Mouse (Mus musculus) intestine, embryonic 15.5 days (tissue): ENCODE results near the gene Akap5. TPM values are rescaled to one million over a fixed set of nuclear protein-coding genes. Genes with fewer than 3 reads are reported as not detected.
A peak's percentile ranks its signal among the peaks of the same experiment; 100 is the strongest.

Experiments
- ATAC-seq: fragments of 200-750 bp; cut with Nextera tagmentation; 2 replicates; pipeline ENCODE4 v1.8.0; 2017; ENCODE audit warnings: moderate TSS enrichment, moderate library complexity
- H3K27ac ChIP-seq: fragments of 300-500 bp; sonication (generic); 2 replicates; pipeline ENCODE4 v1.5.1; 2015; ENCODE audit warnings: mild to moderate bottlenecking, inconsistent platforms
- H3K27me3 ChIP-seq: fragments of 300-500 bp; sonication (generic); replicated peaks from 2 replicates; pipeline ENCODE4 v1.6.1; 2015; ENCODE audit warnings: inconsistent platforms
- H3K36me3 ChIP-seq: fragments of 300-500 bp; sonication (generic); 2 replicates; pipeline ENCODE4 v1.6.1; 2015; ENCODE audit warnings: inconsistent platforms
- H3K4me1 ChIP-seq: fragments of 300-500 bp; sonication (generic); replicated peaks from 2 replicates; pipeline ENCODE4 v1.6.1; 2015; ENCODE audit warnings: inconsistent platforms
- H3K4me2 ChIP-seq: fragments of 300-500 bp; sonication (generic); replicated peaks from 2 replicates; pipeline ENCODE4 v1.6.1; 2015; ENCODE audit warnings: mild to moderate bottlenecking, inconsistent platforms
- H3K4me3 ChIP-seq: fragments of 300-500 bp; sonication (generic); replicated peaks from 2 replicates; pipeline ENCODE4 v1.5.1; 2015; ENCODE audit warnings: inconsistent platforms
- H3K9ac ChIP-seq: fragments of 300-500 bp; sonication (generic); 2 replicates; pipeline ENCODE4 v1.6.1; 2015; ENCODE audit warnings: inconsistent platforms
- H3K9me3 ChIP-seq: fragments of 300-500 bp; sonication (generic); 2 replicates; pipeline ENCODE4 v1.6.1; 2016; ENCODE audit warnings: inconsistent platforms
- WGBS: fragments of 180-500 bp; shearing (Covaris S2); methylation state at CpG from one replicate; pipeline ENCODE4 v1.1.7; 2015; 5-methylcytosine and 5-hydroxymethylcytosine counted together
- polyA plus RNA-seq: library from polyadenylated mRNA; unstranded; fragments of >200 nt; fragmentation: Nextera tagmentation; extraction: Ambion mirVana; gene quantifications from 2 replicates; pipeline ENCODE4 v1.2.1, GENCODE M21; 2015

The Akap5 gene
- polyA plus RNA-seq, result 2.7 and 3.3 TPM in 2 replicates

- Histone ChIP-seq H3K9ac (peak within 1 kb of the TSS; percentile 56), H3K4me3 (peak within 1 kb of the TSS; percentile 59), H3K27me3 (no peaks in the 10 kb centered on the region), H3K27ac (no peak within 1 kb of the TSS), H3K4me1 (0 out of 2 replicates have a peak, but pooled peaks cover 3% of the 10 kb centered on the region), H3K9me3 (no peaks in the 10 kb centered on the region), H3K36me3 (0 out of 2 replicates have a peak, but pooled peaks cover 4% of the 10 kb centered on the region), H3K4me2 (peak within 1 kb of the TSS; percentile 98)
- peak; percentile 96 for ATAC-seq
- WGBS, result under 1% methylated on average over 53 of the region's 53 CpGs
Measured at GRCm38 (mm10) chr12:76324679-76325431, at the start of gene Akap5. Gene Akap5 (plus strand): TSS chr12:76324891.

- Histone ChIP-seq H3K9me3 (no peaks in the 10 kb centered on the region), H3K4me3 (no peak overlapping the region), H3K4me1 (0 out of 2 replicates have a peak, but pooled peaks cover 3% of the 10 kb centered on the region), H3K27ac (no peak overlapping the region), H3K9ac (no peak overlapping the region), H3K27me3 (no peaks in the 10 kb centered on the region), H3K36me3 (peaks cover 15% of the 10 kb centered on the region; the same call in 1 of the 2 replicates), H3K4me2 (no peak overlapping the region)
- ATAC-seq, result no peak
- 66% methylated on average over 6 of the region's 6 CpGs for WGBS
Measured at GRCm38 (mm10) chr12:76278209-76278608, 46.5 kb upstream of the Akap5 start.

GRCm38 (mm10) chr12:76280556-76280955, 44.1 kb upstream of the Akap5 start:
- Histone ChIP-seq H3K4me2 (no peak overlapping the region), H3K4me3 (no peak overlapping the region), H3K9me3 (no peaks in the 10 kb centered on the region), H3K4me1 (0 out of 2 replicates have a peak, but pooled peaks cover 3% of the 10 kb centered on the region), H3K27me3 (no peaks in the 10 kb centered on the region), H3K36me3 (peaks cover 23% of the 10 kb centered on the region; the same call in 1 of the 2 replicates), H3K9ac (no peak overlapping the region), H3K27ac (no peak overlapping the region)
- 85% methylated on average over 9 of the region's 9 CpGs for WGBS
- ATAC-seq, result no peak

DNA sequence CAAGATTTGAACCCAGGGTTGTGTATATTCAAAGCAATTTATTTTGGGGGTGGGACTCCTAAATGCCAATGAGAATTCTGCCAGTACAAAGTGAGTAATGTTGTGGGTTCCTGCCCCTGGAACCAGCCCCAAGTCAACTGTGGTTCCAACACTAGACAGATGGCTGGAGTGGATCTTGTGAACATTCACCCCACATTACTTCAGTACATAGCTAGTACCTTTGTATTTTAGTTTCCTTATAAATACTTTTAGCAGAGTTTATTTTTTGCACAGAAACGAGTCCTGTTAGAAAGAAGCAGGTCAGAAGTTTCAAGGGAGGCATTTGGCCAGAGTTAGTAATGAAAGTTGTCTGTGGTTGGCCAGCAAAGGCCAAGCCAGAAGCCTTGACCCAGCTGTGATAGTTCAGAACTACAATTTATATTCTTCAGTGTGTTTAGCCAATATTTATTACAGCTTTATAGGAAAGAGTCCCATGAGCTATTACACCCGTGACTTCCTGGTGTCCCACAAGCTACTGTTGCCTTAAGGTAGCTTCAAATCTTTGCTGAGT, 43.5 kb upstream of the Akap5 start:
- Histone ChIP-seq H3K9me3 (no peaks in the 10 kb centered on the region), H3K4me1 (0 out of 2 replicates have a peak, but pooled peaks cover 3% of the 10 kb centered on the region), H3K36me3 (peaks cover 23% of the 10 kb centered on the region; the same call in 1 of the 2 replicates), H3K27ac (no peak overlapping the region), H3K27me3 (no peaks in the 10 kb centered on the region), H3K9ac (no peak overlapping the region), H3K4me2 (no peak overlapping the region), H3K4me3 (no peak overlapping the region)
- 83% methylated on average over 2 of the region's 2 CpGs for WGBS
- no peak for ATAC-seq

GRCm38 (mm10) chr12:76282132-76282531, 42.6 kb upstream of the Akap5 start:
- H3K9me3 ChIP-seq, result no peaks in the 10 kb centered on the region
- peak; percentile 41; the same call in 1 of the 2 replicates for ATAC-seq
- peaks cover 23% of the 10 kb centered on the region; the same call in 1 of the 2 replicates for H3K36me3 ChIP-seq
- no peak overlapping the region for H3K4me2 ChIP-seq
- 43% methylated on average over 4 of the region's 4 CpGs for WGBS
- no peak overlapping the region for H3K9ac ChIP-seq
- H3K4me1 ChIP-seq, result 0 out of 2 replicates have a peak, but pooled peaks cover 3% of the 10 kb centered on the region
- H3K27me3 ChIP-seq, result no peaks in the 10 kb centered on the region
- H3K27ac ChIP-seq, result 0 out of 2 replicates have a peak overlapping the region, but pooled peaks have one; percentile 5
- no peak overlapping the region for H3K4me3 ChIP-seq

DNA sequence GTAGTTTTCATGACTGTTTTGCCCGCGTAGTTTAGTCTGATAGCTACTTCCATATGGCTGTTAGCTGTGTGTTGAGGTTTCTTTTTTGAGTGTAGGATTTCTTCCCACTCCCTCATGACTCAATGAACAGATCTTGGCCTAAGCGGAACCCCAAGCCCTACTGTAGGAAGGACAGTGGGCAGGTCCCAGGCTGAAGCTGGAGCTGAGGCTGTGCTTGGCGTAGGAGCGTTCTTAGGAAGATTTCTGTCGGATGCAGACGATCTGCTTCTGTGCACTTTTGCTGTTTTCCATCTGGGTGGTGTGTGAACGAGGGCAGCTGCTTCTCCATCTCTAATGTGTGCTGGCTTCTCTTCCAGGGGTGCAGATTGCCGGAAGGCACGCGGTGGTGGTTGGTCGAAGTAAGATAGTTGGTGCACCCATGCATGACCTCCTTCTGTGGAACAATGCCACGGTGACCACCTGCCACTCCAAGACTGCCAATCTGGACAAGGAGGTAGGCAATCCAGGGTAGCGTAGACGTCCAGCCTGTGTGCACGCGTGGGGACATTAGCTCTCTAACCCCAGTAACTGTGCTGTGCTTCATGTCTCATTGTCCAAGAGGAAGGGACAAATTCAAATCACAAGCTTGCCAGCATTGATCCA, 42.0 kb upstream of the Akap5 start:
- H3K9me3 ChIP-seq, result no peaks in the 10 kb centered on the region
- no peak overlapping the region for H3K4me3 ChIP-seq
- H3K27ac ChIP-seq, result 0 out of 2 replicates have a peak overlapping the region, but pooled peaks have one; percentile 5
- H3K4me1 ChIP-seq, result 0 out of 2 replicates have a peak, but pooled peaks cover 3% of the 10 kb centered on the region
- ATAC-seq, result no peak
- peaks cover 23% of the 10 kb centered on the region; the same call in 1 of the 2 replicates for H3K36me3 ChIP-seq
- H3K4me2 ChIP-seq, result no peak overlapping the region
- WGBS, result 94% methylated on average over 17 of the region's 17 CpGs
- H3K27me3 ChIP-seq, result no peaks in the 10 kb centered on the region
- H3K9ac ChIP-seq, result no peak overlapping the region

DNA sequence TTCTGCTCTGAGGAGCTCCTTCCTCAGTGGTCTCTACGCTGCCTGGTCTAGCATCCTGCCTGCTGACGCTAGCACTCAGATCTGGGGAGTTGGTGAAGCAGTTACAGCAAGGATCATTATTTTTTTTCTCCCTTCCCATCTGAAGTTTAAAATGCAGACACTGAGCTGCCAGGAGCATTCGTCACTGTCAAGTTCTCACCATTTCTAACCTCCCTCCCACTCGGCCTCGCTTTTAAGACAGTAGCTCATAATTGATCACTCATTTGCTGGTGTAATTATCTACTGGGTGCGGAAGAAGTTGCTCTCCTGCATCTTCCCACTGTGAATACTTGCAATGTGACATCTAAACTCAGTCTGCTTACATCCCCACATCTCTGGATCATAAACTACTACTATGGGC, 39.3 kb upstream of the Akap5 start:
- H3K4me3 ChIP-seq, result no peak overlapping the region
- no peaks in the 10 kb centered on the region for H3K9me3 ChIP-seq
- H3K4me2 ChIP-seq, result no peak overlapping the region
- no peaks in the 10 kb centered on the region for H3K27me3 ChIP-seq
- H3K9ac ChIP-seq, result no peak overlapping the region
- H3K36me3 ChIP-seq, result peaks cover 22% of the 10 kb centered on the region
- H3K4me1 ChIP-seq, result 0 out of 2 replicates have a peak, but pooled peaks cover 3% of the 10 kb centered on the region
- 65% methylated on average over 6 of the region's 6 CpGs for WGBS
- no peak for ATAC-seq
- H3K27ac ChIP-seq, result no peak overlapping the region

- 78% methylated on average over 8 of the region's 8 CpGs for WGBS
- no peak for ATAC-seq
- Histone ChIP-seq H3K4me1 (no peaks in the 10 kb centered on the region), H3K9ac (no peak overlapping the region), H3K9me3 (no peaks in the 10 kb centered on the region), H3K27ac (no peak overlapping the region), H3K4me2 (no peak overlapping the region), H3K27me3 (no peaks in the 10 kb centered on the region), H3K36me3 (peaks cover 16% of the 10 kb centered on the region), H3K4me3 (no peak overlapping the region)
Measured at GRCm38 (mm10) chr12:76287986-76288385, 36.7 kb upstream of the Akap5 start.

- no peaks in the 10 kb centered on the region for H3K27me3 ChIP-seq
- H3K4me3 ChIP-seq, result no peak overlapping the region
- no peak for ATAC-seq
- no peak overlapping the region for H3K4me2 ChIP-seq
- H3K27ac ChIP-seq, result no peak overlapping the region
- H3K9me3 ChIP-seq, result no peaks in the 10 kb centered on the region
- H3K9ac ChIP-seq, result no peak overlapping the region
- 88% methylated on average over 5 of the region's 5 CpGs for WGBS
- H3K36me3 ChIP-seq, result peaks cover 13% of the 10 kb centered on the region
- H3K4me1 ChIP-seq, result no peaks in the 10 kb centered on the region
Measured at GRCm38 (mm10) chr12:76288494-76288893, 36.2 kb upstream of the Akap5 start.

- Histone ChIP-seq H3K9ac (no peak overlapping the region), H3K4me3 (no peak overlapping the region), H3K4me1 (no peaks in the 10 kb centered on the region), H3K4me2 (no peak overlapping the region), H3K27ac (no peak overlapping the region), H3K9me3 (no peaks in the 10 kb centered on the region), H3K36me3 (peaks cover 19% of the 10 kb centered on the region), H3K27me3 (no peaks in the 10 kb centered on the region)
- WGBS, result 95% methylated on average over 12 of the region's 12 CpGs
- no peak for ATAC-seq
Measured at GRCm38 (mm10) chr12:76289428-76289827, 35.3 kb upstream of the Akap5 start.

DNA sequence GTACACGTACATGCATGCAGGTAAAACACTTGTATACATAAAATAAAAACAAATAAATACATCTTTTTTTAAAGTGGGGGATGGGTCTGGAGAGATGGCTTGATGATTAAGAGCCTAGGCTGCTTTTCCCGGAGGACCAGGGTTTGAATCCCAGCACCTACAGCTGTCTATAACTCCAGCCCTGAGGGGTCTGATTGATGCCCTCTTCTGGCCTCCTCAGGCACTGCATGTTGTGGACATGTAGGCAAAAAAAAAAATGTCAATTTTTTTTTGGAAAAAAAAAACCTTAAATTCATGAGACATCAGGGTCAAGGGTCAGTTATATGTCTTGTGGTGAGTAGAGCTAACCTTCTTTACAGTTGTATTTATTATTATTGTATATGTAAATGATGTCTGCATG, 34.4 kb upstream of the Akap5 start:
- Histone ChIP-seq H3K9me3 (no peaks in the 10 kb centered on the region), H3K36me3 (peaks cover 16% of the 10 kb centered on the region), H3K27me3 (no peaks in the 10 kb centered on the region), H3K27ac (no peak overlapping the region), H3K4me2 (no peak overlapping the region), H3K4me3 (no peak overlapping the region), H3K9ac (no peak overlapping the region), H3K4me1 (no peaks in the 10 kb centered on the region)
- WGBS, result 93% methylated on average over 2 of the region's 2 CpGs
- no peak for ATAC-seq

- Histone ChIP-seq H3K4me1 (no peaks in the 10 kb centered on the region), H3K36me3 (peaks cover 15% of the 10 kb centered on the region; the same call in 1 of the 2 replicates), H3K9me3 (no peaks in the 10 kb centered on the region), H3K9ac (no peak overlapping the region), H3K27ac (no peak overlapping the region), H3K4me2 (no peak overlapping the region), H3K4me3 (no peak overlapping the region), H3K27me3 (no peaks in the 10 kb centered on the region)
- ATAC-seq, result 0 out of 2 replicates have a peak, but pooled peaks have one; percentile 47
- 50% methylated on average over 7 of the region's 7 CpGs for WGBS
Measured at GRCm38 (mm10) chr12:76293192-76293591, 31.5 kb upstream of the Akap5 start.
